Mouse (Mus musculus) olfactory bulb, adult 2 months (tissue): ENCODE data around the gene Mb21d2. TPM values are rescaled to one million over a fixed set of nuclear protein-coding genes. Genes with fewer than 3 reads are reported as not detected.

ENCODE experiments used
- H3K27ac ChIP-seq: fragments of 200-500 bp; 2 replicates; pipeline ENCODE4 v1.5.1; 2012; ENCODE audit warnings: low read depth, low read length; ENCODE audit not compliant: insufficient read depth
- H3K4me1 ChIP-seq: fragments of 200-500 bp; 2 replicates; pipeline ENCODE4 v1.6.1; 2012; ENCODE audit warnings: low read length; ENCODE audit not compliant: control insufficient read depth, insufficient read depth
- H3K4me3 ChIP-seq: fragments of 200-500 bp; 2 replicates; pipeline ENCODE4 v1.5.1; 2012; ENCODE audit warnings: mild to moderate bottlenecking, low read depth, low read length, moderate library complexity; ENCODE audit not compliant: insufficient read depth
- CTCF ChIP-seq: fragments of 200-500 bp; IDR thresholded peaks from 2 replicates; pipeline ENCODE4 v1.5.1; 2012; ENCODE audit warnings: low read depth, mild to moderate bottlenecking, low read length, moderate library complexity; ENCODE audit not compliant: insufficient read depth
- POLR2A ChIP-seq: fragments of 200-500 bp; IDR thresholded peaks from 2 replicates; pipeline ENCODE4 v1.6.1; 2012; ENCODE audit warnings: mild to moderate bottlenecking, low read depth, low read length, moderate library complexity; ENCODE audit not compliant: insufficient read depth
- WGBS: fragments of 180-500 bp; shearing (Covaris S2); methylation state at CpG from one replicate; pipeline ENCODE4 v1.1.7; 2018; 5-methylcytosine and 5-hydroxymethylcytosine counted together
- polyA plus RNA-seq: library from polyadenylated mRNA; stranded (reverse); fragments of >200 nt; gene quantifications from 2 replicates; pipeline ENCODE4 v1.2.4, GENCODE M21; 2012; ENCODE audit warnings: low replicate concordance; ENCODE audit not compliant: missing spikeins, insufficient read depth, insufficient read length

The Mb21d2 gene
- polyA plus RNA-seq, 1 experiment, result not detected

DNA sequence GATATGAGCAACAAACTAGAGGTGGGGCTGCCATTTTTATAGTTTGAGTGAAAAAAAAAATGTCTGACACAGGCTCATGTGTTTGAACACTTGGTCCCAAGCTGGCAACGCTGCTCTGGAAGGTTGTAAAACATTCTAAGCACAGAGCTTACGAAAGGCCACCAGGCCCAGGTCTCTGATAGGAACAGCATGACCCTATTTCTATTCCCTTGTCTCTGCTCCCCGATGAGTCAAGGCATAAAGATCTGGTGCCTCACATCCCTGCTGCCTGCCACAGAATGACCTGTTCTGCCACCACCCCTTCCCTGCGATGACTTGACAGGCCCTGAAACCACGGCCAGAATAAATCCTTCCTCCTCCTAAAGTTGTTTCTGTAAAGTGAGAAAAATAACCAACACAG lies 59.0 kb downstream of the Mb21d2 start:
- 65% methylated on average over 5 of the region's 5 CpGs for WGBS
- Histone ChIP-seq H3K27ac (no peak overlapping the region), H3K4me3 (no peak overlapping the region), H3K4me1 (peaks cover 6% of the 10 kb centered on the region)
- TF ChIP-seq CTCF, result no peak
- no peak for TF ChIP-seq POLR2A

DNA sequence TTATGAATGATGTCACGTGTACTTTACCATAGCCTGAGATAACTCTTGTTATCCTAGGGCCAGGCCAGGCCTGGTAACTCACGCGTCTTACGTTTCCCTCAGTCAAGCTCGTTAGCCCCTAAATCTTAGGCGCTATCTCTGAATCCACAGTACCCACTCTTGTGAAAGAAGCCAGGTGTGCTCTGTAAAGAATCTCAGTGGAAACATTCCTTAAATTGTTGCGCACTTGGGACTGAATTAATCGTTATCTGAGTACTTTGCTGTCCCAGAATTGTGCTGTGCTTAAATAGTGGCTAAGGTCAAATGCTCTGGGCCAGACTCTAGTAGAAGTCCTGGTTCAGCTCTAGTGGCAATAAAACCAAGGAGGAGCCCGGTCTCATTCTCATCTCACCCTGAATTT lies 60.6 kb downstream of the Mb21d2 start:
- no peak for TF ChIP-seq CTCF
- peaks cover 6% of the 10 kb centered on the region for H3K4me1 ChIP-seq

GRCm38 (mm10) chr16:28866584-28867295 lies 62.7 kb downstream of the Mb21d2 start:
- H3K4me3 ChIP-seq, result no peak overlapping the region
- H3K4me1 ChIP-seq, result peaks cover 6% of the 10 kb centered on the region
- no peak overlapping the region for H3K27ac ChIP-seq
- TF ChIP-seq CTCF, result no peak
- TF ChIP-seq POLR2A, result no peak
- 90% methylated on average over 8 of the region's 8 CpGs for WGBS

More for the DNA sequence above, 60.6 kb downstream of the Mb21d2 start:
- 94% methylated on average over 9 of the region's 9 CpGs for WGBS
- no peak overlapping the region for H3K4me3 ChIP-seq
- H3K27ac ChIP-seq, result no peak overlapping the region

DNA sequence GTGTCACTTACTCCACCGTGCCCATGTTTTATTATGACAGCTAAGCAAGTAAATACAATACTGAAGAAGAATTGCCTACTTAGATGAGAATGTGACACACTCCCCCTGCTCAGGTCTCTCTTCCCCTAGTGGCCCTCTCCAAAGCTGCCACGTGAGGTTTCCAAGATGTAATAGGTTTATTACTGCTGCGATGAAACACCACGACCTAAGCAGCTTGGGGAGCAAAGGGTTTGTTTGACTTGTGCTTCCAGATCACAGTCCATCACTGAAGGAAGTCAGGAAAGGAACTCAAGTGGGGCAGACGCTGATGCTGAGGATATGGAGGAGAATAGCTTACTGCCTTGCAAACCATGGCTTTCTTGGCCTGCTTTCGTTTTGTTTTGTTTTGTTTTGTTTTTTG lies 65.9 kb downstream of the Mb21d2 start:
- Histone ChIP-seq H3K4me3 (no peak overlapping the region), H3K4me1 (peaks cover 4% of the 10 kb centered on the region; the same call in 1 of the 2 replicates), H3K27ac (no peak overlapping the region)
- TF ChIP-seq POLR2A, result no peak
- TF ChIP-seq CTCF, result no peak
- 91% methylated on average over 6 of the region's 6 CpGs for WGBS

- H3K27ac ChIP-seq, result no peak overlapping the region
- H3K4me3 ChIP-seq, result no peak overlapping the region
- TF ChIP-seq POLR2A (no peak), CTCF (no peak)
- peaks cover 7% of the 10 kb centered on the region; the same call in 1 of the 2 replicates for H3K4me1 ChIP-seq
- WGBS, result 88% methylated on average over 7 of the region's 7 CpGs
Measured at GRCm38 (mm10) chr16:28862093-28862492, 67.4 kb downstream of the Mb21d2 start.

GRCm38 (mm10) chr16:28859678-28860077 lies 69.8 kb downstream of the Mb21d2 start:
- 33% methylated on average over 7 of the region's 7 CpGs for WGBS
- Histone ChIP-seq H3K4me1 (peaks cover 7% of the 10 kb centered on the region; the same call in 1 of the 2 replicates), H3K4me3 (no peak overlapping the region), H3K27ac (no peak overlapping the region)
- TF ChIP-seq CTCF (no peak), POLR2A (no peak)

GRCm38 (mm10) chr16:28859009-28859288 lies 70.5 kb downstream of the Mb21d2 start:
- no peak overlapping the region for H3K4me3 ChIP-seq
- 53% methylated on average over 7 of the region's 7 CpGs for WGBS
- peaks cover 7% of the 10 kb centered on the region; the same call in 1 of the 2 replicates for H3K4me1 ChIP-seq
- no peak overlapping the region for H3K27ac ChIP-seq
- TF ChIP-seq POLR2A, result no peak
- no peak for TF ChIP-seq CTCF

- peaks cover 7% of the 10 kb centered on the region; the same call in 1 of the 2 replicates for H3K4me1 ChIP-seq
- H3K4me3 ChIP-seq, result no peak overlapping the region
- TF ChIP-seq CTCF, result no peak
- no peak for TF ChIP-seq POLR2A
- 44% methylated on average over 18 of the region's 18 CpGs for WGBS
- H3K27ac ChIP-seq, result no peak overlapping the region
Measured at GRCm38 (mm10) chr16:28858210-28859008, 71.1 kb downstream of the Mb21d2 start.

- peaks cover 9% of the 10 kb centered on the region; the same call in 1 of the 2 replicates for H3K4me1 ChIP-seq
- H3K27ac ChIP-seq, result no peak overlapping the region
- TF ChIP-seq POLR2A, result no peak
- no peak for TF ChIP-seq CTCF
- WGBS, result 14% methylated on average over 11 of the region's 11 CpGs
- H3K4me3 ChIP-seq, result no peak overlapping the region
Measured at GRCm38 (mm10) chr16:28851409-28851821, 78.1 kb downstream of the Mb21d2 start.
